Mouse (Mus musculus) G1E (cell line): ENCODE results near the gene Gon4l. TPM values are rescaled to one million over a fixed set of nuclear protein-coding genes. Genes with fewer than 3 reads are reported as not detected.

Source experiments
- ATAC-seq: 2 replicates; pipeline ENCODE4 v1.8.0; 2016; ENCODE audit warnings: mild to moderate bottlenecking; ENCODE audit not compliant: insufficient number of reproducible peaks, poor library complexity, low FRiP score, severe bottlenecking; ENCODE audit errors: extremely low read depth
- DNase-seq: peaks from one replicate; pipeline ENCODE4 v3.0.0; 2012; ENCODE audit warnings: low spot score
- H3K27me3 ChIP-seq: 2 replicates; pipeline ENCODE4 v1.6.1; 2012; ENCODE audit warnings: mild to moderate bottlenecking, low read length, inconsistent platforms; ENCODE audit not compliant: insufficient read depth
- H3K36me3 ChIP-seq: replicated peaks from 2 replicates; pipeline ENCODE3; 2012; ENCODE audit warnings: mild to moderate bottlenecking, inconsistent platforms
- H3K4me1 ChIP-seq: 2 replicates; pipeline ENCODE4 v1.6.1; 2012; ENCODE audit warnings: low read depth, low read length, inconsistent platforms, mixed read lengths; ENCODE audit not compliant: insufficient read depth
- H3K4me3 ChIP-seq: 2 replicates; pipeline ENCODE4 v1.5.1; 2012; ENCODE audit warnings: low read depth, mild to moderate bottlenecking, inconsistent platforms, low read length, moderate library complexity, mixed read lengths
- H3K9me3 ChIP-seq: replicated peaks from 2 replicates; pipeline ENCODE4 v1.6.1; 2012; ENCODE audit warnings: inconsistent platforms
- CTCF ChIP-seq: IDR thresholded peaks from 2 replicates; pipeline ENCODE4 v1.5.1; 2012; ENCODE audit warnings: low read depth, low read length, inconsistent platforms, mixed read lengths
- GATA1 ChIP-seq: IDR thresholded peaks from 2 replicates; pipeline ENCODE4 v1.6.1; 2012; ENCODE audit warnings: borderline replicate concordance, low read length, inconsistent platforms, mixed read lengths
- GATA2 ChIP-seq: IDR thresholded peaks from 2 replicates; pipeline ENCODE4 v1.6.1; 2012; ENCODE audit warnings: low read depth, low read length, inconsistent platforms, borderline replicate concordance
- POLR2AphosphoS5 ChIP-seq: IDR thresholded peaks from 2 replicates; pipeline ENCODE4 v1.6.1; 2012; ENCODE audit warnings: low read depth, low read length, inconsistent platforms; ENCODE audit not compliant: insufficient replicate concordance
- TAL1 ChIP-seq: conservative IDR thresholded peaks from 2 replicates; pipeline ENCODE4 v1.6.1; 2012; ENCODE audit warnings: low read depth, low read length, inconsistent platforms, mixed read lengths
- polyA plus RNA-seq: library from polyadenylated mRNA; stranded (reverse); fragments of >175 nt; gene quantifications from 2 replicates; pipeline ENCODE4 v1.2.3, GENCODE M21; 2012
- total RNA-seq, 2 experiments: library from RNA; stranded (forward) in 1 of 2; stranded (reverse) in 1 of 2; fragments of 200-1000 nt in 1 of 2; fragments of >200 nt in 1 of 2; fragmentation: Nextera tagmentation in 1 of 2; gene quantifications; 2 replicates each; pipeline ENCODE4 v1.2.3; 2014 to 2017

Gene Gon4l
- total and polyA plus RNA-seq, 3 experiments: 18.7 to 45.1 (median 36.3) TPM

DNA sequence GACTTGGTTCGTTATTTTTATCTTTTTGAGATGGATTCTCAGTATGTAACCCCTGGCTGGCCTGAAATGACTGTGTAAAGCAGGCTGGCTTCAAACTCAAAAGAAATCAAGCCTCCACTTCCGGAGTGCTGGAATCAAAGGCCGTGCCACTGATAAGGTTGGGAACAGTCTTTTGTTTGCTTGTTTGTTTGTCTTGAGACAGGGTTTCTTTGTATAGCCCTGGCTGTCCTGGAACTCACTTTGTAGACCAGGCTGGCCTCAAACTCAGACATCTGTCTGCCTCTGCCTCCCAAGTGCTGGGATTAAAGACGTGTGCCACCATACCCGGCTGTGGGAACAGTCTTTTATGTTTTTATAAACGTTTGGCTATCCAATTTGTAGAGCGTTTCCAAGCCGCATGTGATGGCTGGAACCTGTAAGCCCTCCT lies 79.4 kb downstream of the Gon4l start:
- DNase-seq: no peak
- no peak for ATAC-seq
- H3K27me3 ChIP-seq: no peaks in the 10 kb centered on the region
- peak overlapping the region; percentile 96 for H3K4me3 ChIP-seq
- TF ChIP-seq CTCF (no peak), GATA2 (no peak), GATA1 (no peak), POLR2AphosphoS5 (no peak), TAL1 (no peak)
- H3K9me3 ChIP-seq: no peaks in the 10 kb centered on the region
- peaks cover 63% of the 10 kb centered on the region for H3K36me3 ChIP-seq
- peaks cover 51% of the 10 kb centered on the region for H3K4me1 ChIP-seq

DNA sequence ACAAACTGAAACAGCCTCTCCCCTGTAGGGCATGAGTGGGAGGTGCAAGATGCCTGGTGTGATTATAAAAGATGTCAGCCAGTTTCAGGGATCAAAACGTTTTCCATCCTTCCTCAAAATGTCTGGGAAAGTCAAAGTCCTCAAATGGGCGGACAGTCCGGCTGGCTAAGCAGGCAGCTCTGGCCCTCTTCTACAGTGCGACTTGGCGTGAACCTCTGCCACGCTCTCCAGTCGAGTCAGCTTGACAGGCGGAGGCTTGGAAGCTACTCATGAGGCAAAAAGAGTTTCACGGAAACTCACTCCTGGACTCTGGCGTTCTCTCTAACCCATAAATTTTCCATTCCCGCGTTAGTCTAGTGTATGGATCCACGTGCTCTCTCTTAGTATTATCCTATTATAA lies 84.0 kb downstream of the Gon4l start:
- peaks cover 68% of the 10 kb centered on the region for H3K36me3 ChIP-seq
- H3K4me3 ChIP-seq: no peak overlapping the region
- peaks cover 7% of the 10 kb centered on the region for H3K9me3 ChIP-seq
- no peak for TF ChIP-seq GATA1
- DNase-seq (no peak), ATAC-seq (no peak)
- H3K27me3 ChIP-seq: no peaks in the 10 kb centered on the region
- H3K4me1 ChIP-seq: peaks cover 19% of the 10 kb centered on the region

DNA sequence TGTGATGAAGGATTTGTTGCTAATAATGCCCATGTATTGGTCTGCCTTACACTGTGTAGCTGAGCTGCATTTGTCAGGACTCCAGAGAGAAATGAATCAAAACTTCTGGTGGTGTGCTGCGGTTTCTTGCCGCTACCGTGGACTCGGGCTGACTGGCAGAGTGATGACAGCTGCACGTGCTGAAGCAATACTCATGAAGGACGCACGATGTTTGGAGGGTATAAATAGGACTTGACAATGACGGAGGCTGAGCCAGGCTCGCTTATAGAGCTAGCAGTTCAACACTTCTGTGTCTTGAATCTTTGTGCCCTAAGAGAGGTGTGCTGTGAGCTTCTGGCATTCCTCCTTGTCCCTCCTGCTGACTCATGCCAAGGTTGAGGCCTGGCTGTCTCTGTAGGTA lies 86.4 kb downstream of the Gon4l start:
- no peak for ATAC-seq
- peaks cover 7% of the 10 kb centered on the region for H3K9me3 ChIP-seq
- peaks cover 81% of the 10 kb centered on the region for H3K36me3 ChIP-seq
- H3K27me3 ChIP-seq: no peaks in the 10 kb centered on the region
- DNase-seq: no peak
- H3K4me1 ChIP-seq: peaks cover 7% of the 10 kb centered on the region; the same call in 1 of the 2 replicates
- TF ChIP-seq GATA1: no peak
- no peak for TF ChIP-seq CTCF
- no peak for TF ChIP-seq POLR2AphosphoS5
- no peak for TF ChIP-seq GATA2
- no peak for TF ChIP-seq TAL1
- H3K4me3 ChIP-seq: no peak overlapping the region

DNA sequence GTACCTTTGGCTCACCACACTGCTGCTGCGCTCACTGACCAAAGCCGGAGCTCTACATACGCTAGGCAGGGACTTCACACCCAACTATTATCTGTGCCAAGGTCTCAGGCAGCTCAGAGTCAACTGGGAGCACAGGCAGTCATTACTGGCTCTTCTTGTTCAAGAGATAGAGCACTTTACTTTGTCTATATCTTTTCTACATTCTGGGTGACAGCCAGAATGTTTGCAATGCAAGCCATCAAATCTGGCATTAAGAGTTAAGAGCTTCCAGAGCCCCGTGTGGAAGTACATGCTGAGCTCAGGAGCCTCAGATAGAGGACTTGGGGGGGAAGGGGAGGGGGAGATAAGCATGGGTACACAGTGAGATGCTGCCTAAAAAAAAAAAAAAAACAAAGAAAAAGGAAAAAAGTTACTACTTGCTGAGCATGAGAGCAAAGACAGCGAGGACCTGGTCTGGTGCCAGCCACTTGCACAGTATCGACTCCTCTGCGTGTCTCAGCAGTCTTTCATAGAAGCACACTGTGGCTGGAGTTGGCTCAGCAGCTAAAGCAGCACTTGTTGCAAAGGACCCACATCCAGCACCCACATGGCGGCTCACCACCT lies 89.1 kb downstream of the Gon4l start:
- no peak overlapping the region for H3K4me3 ChIP-seq
- TF ChIP-seq CTCF (no peak), TAL1 (no peak), POLR2AphosphoS5 (no peak), GATA2 (no peak), GATA1 (no peak)
- no peaks in the 10 kb centered on the region for H3K27me3 ChIP-seq
- H3K36me3 ChIP-seq: peaks cover 91% of the 10 kb centered on the region
- DNase-seq (no peak), ATAC-seq (no peak)
- H3K4me1 ChIP-seq: peaks cover 4% of the 10 kb centered on the region; the same call in 1 of the 2 replicates
- peaks cover 7% of the 10 kb centered on the region for H3K9me3 ChIP-seq

DNA sequence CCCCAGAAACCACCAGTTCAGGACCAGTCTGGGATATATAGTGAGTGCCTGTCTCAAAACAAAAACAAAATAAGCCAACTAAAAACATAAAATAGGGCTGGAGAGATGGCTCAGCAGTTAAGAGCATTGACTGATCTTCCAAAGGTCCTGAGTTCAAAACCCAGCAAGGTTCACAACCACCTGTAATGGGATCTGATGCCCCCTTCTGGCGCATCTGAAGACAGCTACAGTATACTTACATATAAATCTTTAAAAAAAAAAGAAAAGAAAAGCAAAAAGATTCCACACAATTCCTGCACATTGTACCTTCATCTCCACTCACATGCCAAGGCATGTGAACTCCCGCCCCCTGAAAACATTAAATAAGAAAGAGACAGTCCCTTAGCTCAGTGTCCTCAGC lies 90.6 kb downstream of the Gon4l start:
- TF ChIP-seq TAL1 (no peak), POLR2AphosphoS5 (no peak), GATA2 (no peak), CTCF (no peak), GATA1 (no peak)
- H3K36me3 ChIP-seq: peaks cover 99% of the 10 kb centered on the region
- ATAC-seq: no peak
- H3K27me3 ChIP-seq: no peaks in the 10 kb centered on the region
- no peak overlapping the region for H3K4me3 ChIP-seq
- no peaks in the 10 kb centered on the region for H3K4me1 ChIP-seq
- no peak for DNase-seq
- peaks cover 7% of the 10 kb centered on the region for H3K9me3 ChIP-seq

DNA sequence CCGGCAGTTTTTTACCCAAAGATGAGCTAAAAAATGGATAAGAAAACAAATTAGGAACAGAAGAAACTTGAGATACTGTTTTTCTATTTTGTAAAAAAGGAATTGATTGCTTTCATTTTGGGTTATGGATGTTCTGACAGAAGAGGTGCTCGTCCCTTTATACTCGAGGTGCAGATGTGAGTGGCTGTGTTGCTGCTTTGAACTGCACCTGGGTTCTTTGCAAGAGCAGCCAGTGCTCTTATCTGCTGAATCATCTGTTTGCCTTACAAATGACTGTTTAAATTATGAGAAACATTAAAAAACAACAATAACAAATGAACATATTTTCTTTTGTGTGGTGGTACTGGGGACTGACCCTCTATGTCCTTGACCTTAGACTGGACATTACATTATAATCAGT lies 94.5 kb downstream of the Gon4l start:
- H3K9me3 ChIP-seq: no peaks in the 10 kb centered on the region
- TF ChIP-seq GATA2 (no peak), TAL1 (no peak), POLR2AphosphoS5 (no peak), CTCF (no peak), GATA1 (no peak)
- H3K4me1 ChIP-seq: 0 out of 2 replicates have a peak, but pooled peaks cover 3% of the 10 kb centered on the region
- no peaks in the 10 kb centered on the region for H3K27me3 ChIP-seq
- no peak overlapping the region for H3K4me3 ChIP-seq
- ATAC-seq (no peak), DNase-seq (no peak)
- peaks cover 98% of the 10 kb centered on the region for H3K36me3 ChIP-seq

DNA sequence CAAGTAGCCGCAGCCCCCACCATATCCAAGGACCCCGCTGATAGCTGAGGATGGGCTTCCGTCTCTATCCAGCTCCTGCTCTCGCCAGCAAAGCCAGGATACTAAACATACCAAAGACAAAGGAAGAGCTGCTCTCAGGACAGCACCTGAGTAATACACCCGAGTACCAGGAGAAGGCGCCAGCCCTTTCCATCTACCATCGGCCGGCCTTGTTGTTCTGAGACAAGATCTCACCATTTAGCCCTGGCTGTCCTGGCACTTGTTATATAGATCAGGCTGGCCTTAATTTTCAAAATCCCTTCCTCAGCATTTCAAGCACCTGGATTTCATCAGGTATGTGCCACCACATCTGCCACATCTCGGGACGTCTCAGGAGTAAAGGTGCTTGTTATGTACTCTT lies 104.0 kb downstream of the Gon4l start:
- Histone ChIP-seq H3K4me3 (no peak overlapping the region), H3K9me3 (no peaks in the 10 kb centered on the region), H3K27me3 (no peaks in the 10 kb centered on the region), H3K4me1 (peaks cover 3% of the 10 kb centered on the region; the same call in 1 of the 2 replicates), H3K36me3 (peaks cover 99% of the 10 kb centered on the region)
- no peak for DNase-seq
- no peak for ATAC-seq
- TF ChIP-seq GATA1: no peak
- no peak for TF ChIP-seq GATA2
- no peak for TF ChIP-seq POLR2AphosphoS5
- no peak for TF ChIP-seq CTCF
- TF ChIP-seq TAL1: no peak
